Comparison of ENCODE assay signal across 8 mouse cellular contexts in the genomic region with DNA sequence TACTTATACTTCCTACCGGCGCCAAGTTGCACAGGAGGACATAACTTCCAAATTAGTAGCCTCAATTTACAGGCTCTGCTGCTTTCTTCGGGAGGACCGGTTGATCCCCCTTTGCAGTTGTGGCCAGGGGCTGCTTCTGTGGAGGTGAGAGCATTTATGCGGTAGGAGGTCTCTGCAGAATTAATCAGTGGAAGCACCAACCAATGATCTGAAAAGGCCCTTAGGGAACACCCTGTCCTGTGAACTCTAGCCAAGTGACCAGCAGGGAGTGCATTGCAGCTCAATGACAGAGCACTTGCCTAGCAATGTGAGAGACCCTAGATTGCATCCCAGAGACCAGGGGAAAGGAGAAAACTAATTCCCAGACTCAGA. TPM values are rescaled to one million over a fixed set of nuclear protein-coding genes. Genes with fewer than 3 reads are reported as not detected.
A peak's percentile ranks its signal among the peaks of the same experiment; 100 is the strongest.
DNase-seq lines count a peak whose midpoint lies in the region; ATAC-seq and TF ChIP-seq lines count a peak whose summit lies in the region.

No protein-coding gene starts in this region.

- H3K4me2 ChIP-seq in embryonic facial prominence, embryonic 15.5 days (replicated peaks), result peak overlapping the region; percentile 86
- peak overlapping the region; percentile 94 for H3K4me2 ChIP-seq in midbrain, embryonic 12.5 days (replicated peaks)

- H3K9ac ChIP-seq in embryonic facial prominence, embryonic 15.5 days, result no peak overlapping the region
- no peak overlapping the region for H3K9ac ChIP-seq in midbrain, embryonic 12.5 days (replicated peaks)

- no peaks in the 10 kb centered on the region for H3K9me3 ChIP-seq in E14TG2a.4 (ENCODE audit: low read length)
- H3K9me3 ChIP-seq in embryonic facial prominence, embryonic 15.5 days (replicated peaks), result no peaks in the 10 kb centered on the region
- H3K9me3 ChIP-seq in midbrain, embryonic 12.5 days, result no peaks in the 10 kb centered on the region

- H3K27me3 ChIP-seq in E14TG2a.4 (ENCODE audit: insufficient read depth, low read length), result peaks cover 24% of the 10 kb centered on the region
- H3K27me3 ChIP-seq in embryonic facial prominence, embryonic 15.5 days, result no peaks in the 10 kb centered on the region
- H3K27me3 ChIP-seq in midbrain, embryonic 12.5 days, result peaks cover 13% of the 10 kb centered on the region

- H3K4me1 ChIP-seq in E14TG2a.4 (replicated peaks; ENCODE audit: low read depth, low read length), result peaks cover 33% of the 10 kb centered on the region
- peaks cover 38% of the 10 kb centered on the region for H3K4me1 ChIP-seq in embryonic facial prominence, embryonic 15.5 days
- H3K4me1 ChIP-seq in midbrain, embryonic 12.5 days, result peaks cover 22% of the 10 kb centered on the region

- no peak for TF ChIP-seq CTCF in E14TG2a.4 (conservative IDR thresholded peaks at IDR 0.05; ENCODE audit: low read length)

- H3K36me3 ChIP-seq in E14TG2a.4 (ENCODE audit: insufficient read depth, low read length), result no peaks in the 10 kb centered on the region
- H3K36me3 ChIP-seq in embryonic facial prominence, embryonic 15.5 days, result no peaks in the 10 kb centered on the region
- H3K36me3 ChIP-seq in midbrain, embryonic 12.5 days, result no peaks in the 10 kb centered on the region

- 3% methylated on average over 5 of the region's 5 CpGs for WGBS in embryonic facial prominence, embryonic 15.5 days
- WGBS in large intestine, adult 2 months, result 2% methylated on average over 5 of the region's 5 CpGs
- under 1% methylated on average over 5 of the region's 5 CpGs for WGBS in midbrain, embryonic 12.5 days

- peak; percentile 56 for DNase-seq in gastrocnemius, postnatal 25 days
- DNase-seq in gastrocnemius, postnatal 4 days (ENCODE audit: low spot score in 2 of 2), result no peak
- peak; percentile 33 for DNase-seq in large intestine, adult 2 months (ENCODE audit: low read depth, low spot score)
- DNase-seq in layer of hippocampus, adult 9-10 months (ENCODE audit: low spot score), result no peak
- no peak for DNase-seq in embryo, embryonic 11 days

- peak overlapping the region; percentile 65 for H3K4me3 ChIP-seq in E14TG2a.4 (replicated peaks; ENCODE audit: low read length)
- H3K4me3 ChIP-seq in embryonic facial prominence, embryonic 15.5 days (replicated peaks), result peak overlapping the region; percentile 90
- peak overlapping the region; percentile 84 for H3K4me3 ChIP-seq in midbrain, embryonic 12.5 days

- H3K27ac ChIP-seq in embryonic facial prominence, embryonic 15.5 days (replicated peaks), result peak overlapping the region; percentile 84
- H3K27ac ChIP-seq in midbrain, embryonic 12.5 days (replicated peaks), result peak overlapping the region; percentile 56

- no peak for ATAC-seq in embryonic facial prominence, embryonic 15.5 days (ENCODE audit: insufficient number of reproducible peaks, low FRiP score, low TSS enrichment, low read depth)
- peak; percentile 25 for ATAC-seq in midbrain, embryonic 12.5 days (ENCODE audit: low FRiP score, low read depth)

RNA-seq across cellular contexts. Expression of gene Cyth1, which starts 0.6 kb away (rescaled TPM):
- 10 to 100 TPM; 30.0 to 32.3 TPM for total RNA-seq in gastrocnemius, postnatal 25 days (2021)
- 10 to 100 TPM; 28.4 to 32.2 TPM for total RNA-seq in gastrocnemius, postnatal 4 days (2021)
- polyA plus RNA-seq in embryonic facial prominence, embryonic 15.5 days (2015; fragmentation: Nextera tagmentation; extraction: Ambion mirVana), result 19.5 and 20.4 TPM in 2 replicates
- polyA plus RNA-seq in large intestine, adult 2 months (2012; rRNA removed), result 16.7 and 22.4 TPM in 2 replicates
- 28.3 and 28.5 TPM in 2 replicates for polyA plus RNA-seq in midbrain, embryonic 12.5 days (2016; fragmentation: Nextera tagmentation; extraction: Ambion mirVana)

RNA-seq across cellular contexts. Expression of gene Usp36, which starts 41.0 kb away (rescaled TPM):
- total RNA-seq in gastrocnemius, postnatal 25 days (2021), result 10 to 100 TPM; 11.9 to 12.8 TPM
- 10 to 100 TPM; 14.8 to 16.6 TPM for total RNA-seq in gastrocnemius, postnatal 4 days (2021)
- polyA plus RNA-seq in embryonic facial prominence, embryonic 15.5 days (2015; fragmentation: Nextera tagmentation; extraction: Ambion mirVana), result 23.2 and 25.4 TPM in 2 replicates
- 10.4 and 11.2 TPM in 2 replicates for polyA plus RNA-seq in large intestine, adult 2 months (2012; rRNA removed)
- polyA plus RNA-seq in midbrain, embryonic 12.5 days (2016; fragmentation: Nextera tagmentation; extraction: Ambion mirVana), result 17.6 and 20.8 TPM in 2 replicates

Comparison
In these comparisons a context has a peak if more than half of its experiments do, and no peak if none do; other contexts are left out.
1. DNase-seq: peak in gastrocnemius, postnatal 25 days (single experiment) and large intestine, adult 2 months (single experiment); none in gastrocnemius, postnatal 4 days (0 of 2), layer of hippocampus, adult 9-10 months (single experiment) and embryo, embryonic 11 days (single experiment).
2. Peak in every context shown above with its lines, with median percentiles within 50 percentile points of each other: H3K4me3 ChIP-seq.